Mouse (Mus musculus): ENCODE data around the gene Ciao2a. TPM values are rescaled to one million over a fixed set of nuclear protein-coding genes. Genes with fewer than 3 reads are reported as not detected.

The Ciao2a gene
- polyA plus RNA-seq, 1 experiment from 2014 or later, result 123 TPM

- Histone ChIP-seq H3K9me3 (replicated peaks) (no peaks in the 10 kb centered on the region), H3K4me2 (replicated peaks) (peak overlapping the region; percentile 70), H3K27me3 (no peaks in the 10 kb centered on the region), H3K4me3 (peak overlapping the region; percentile 74), H3K36me3 (no peaks in the 10 kb centered on the region), H3K9ac (peak overlapping the region; percentile 82), H3K4me1 (peaks cover 39% of the 10 kb centered on the region), H3K27ac (no peak overlapping the region)
- ATAC-seq (ENCODE audit: low FRiP score), result no peak
- WGBS, result 19% methylated on average over 5 of the region's 5 CpGs
Measured at GRCm38 (mm10) chr9:66123648-66124047, 2.8 kb upstream of the Ciao2a start.

DNA sequence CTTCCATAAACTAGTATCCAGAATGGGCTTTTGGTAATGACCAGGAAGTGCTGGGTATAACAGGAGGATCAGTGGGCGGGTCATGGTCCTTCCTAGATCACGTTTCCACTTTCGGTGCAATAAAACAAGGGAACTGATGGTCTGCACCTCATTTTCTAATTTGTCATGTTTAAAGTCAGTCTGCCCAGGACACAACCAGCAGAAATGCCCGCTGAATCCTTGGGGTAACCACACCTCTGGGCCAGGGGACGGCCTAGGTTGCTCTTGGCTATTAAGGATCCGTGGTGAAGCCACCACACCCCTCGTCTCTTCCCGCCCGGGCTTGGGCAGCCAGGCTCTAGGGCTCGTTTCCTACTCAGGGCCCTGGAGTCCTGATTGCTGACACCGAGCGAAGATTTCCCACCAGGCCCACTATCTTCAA, 2.3 kb upstream of the Ciao2a start:
- ATAC-seq (ENCODE audit: low FRiP score), result peak; percentile 37
- 1% methylated on average over 12 of the region's 12 CpGs for WGBS

GRCm38 (mm10) chr9:66124681-66125542, 1.5 kb upstream of the Ciao2a start:
- H3K4me1 ChIP-seq, result peaks cover 38% of the 10 kb centered on the region
- H3K27ac ChIP-seq, result peak overlapping the region; percentile 89
- H3K4me2 ChIP-seq (replicated peaks), result peak overlapping the region; percentile 70
- ATAC-seq (ENCODE audit: low FRiP score), result peak; percentile 98
- no peaks in the 10 kb centered on the region for H3K36me3 ChIP-seq
- H3K27me3 ChIP-seq, result no peaks in the 10 kb centered on the region
- peak overlapping the region; percentile 74 for H3K4me3 ChIP-seq
- no peaks in the 10 kb centered on the region for H3K9me3 ChIP-seq (replicated peaks)
- 11% methylated on average over 33 of the region's 33 CpGs for WGBS
- peak overlapping the region; percentile 82 for H3K9ac ChIP-seq

More for the DNA sequence above, 2.3 kb upstream of the Ciao2a start:
- Histone ChIP-seq H3K27me3 (no peaks in the 10 kb centered on the region), H3K9ac (peak overlapping the region; percentile 82), H3K4me1 (peaks cover 39% of the 10 kb centered on the region), H3K4me3 (peak overlapping the region; percentile 74), H3K4me2 (replicated peaks) (peak overlapping the region; percentile 70), H3K27ac (peak overlapping the region; percentile 89), H3K36me3 (no peaks in the 10 kb centered on the region), H3K9me3 (replicated peaks) (no peaks in the 10 kb centered on the region)

- no peak for ATAC-seq (ENCODE audit: low FRiP score)
- Histone ChIP-seq H3K27ac (peak overlapping the region; percentile 89), H3K4me1 (peaks cover 34% of the 10 kb centered on the region), H3K9me3 (replicated peaks) (no peaks in the 10 kb centered on the region), H3K36me3 (0 out of 2 replicates have a peak, but pooled peaks cover 2% of the 10 kb centered on the region), H3K27me3 (no peaks in the 10 kb centered on the region), H3K4me3 (peak overlapping the region; percentile 52), H3K4me2 (replicated peaks) (peak overlapping the region; percentile 54), H3K9ac (no peak overlapping the region)
- 64% methylated on average over 12 of the region's 12 CpGs for WGBS
Measured at GRCm38 (mm10) chr9:66125543-66126455, 612 bp upstream of the Ciao2a start.

DNA sequence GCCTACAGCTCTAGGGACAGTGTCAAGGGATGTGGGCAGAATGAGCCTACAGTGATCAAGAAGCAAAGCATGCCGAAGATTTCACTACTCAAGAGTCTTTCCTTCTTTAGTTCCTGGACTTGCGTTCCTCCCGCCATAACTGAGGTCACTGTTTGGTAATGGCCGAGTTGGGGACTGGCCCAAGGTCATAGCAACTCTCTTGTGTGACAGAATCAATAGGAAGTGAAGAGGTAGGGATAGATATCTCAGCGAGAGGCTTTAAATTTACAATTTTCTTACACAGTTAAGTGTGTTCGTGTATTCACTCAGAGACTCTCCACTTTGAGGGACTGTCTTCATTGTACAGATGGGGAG, 759 bp downstream of the Ciao2a start:
- no peaks in the 10 kb centered on the region for H3K9me3 ChIP-seq (replicated peaks)
- H3K36me3 ChIP-seq, result peaks cover 3% of the 10 kb centered on the region; the same call in 1 of the 2 replicates
- ATAC-seq (ENCODE audit: low FRiP score), result no peak
- peak overlapping the region; percentile 63 for H3K9ac ChIP-seq
- H3K4me3 ChIP-seq, result peak overlapping the region; percentile 52
- H3K27ac ChIP-seq, result no peak overlapping the region
- WGBS, result 52% methylated on average over 6 of the region's 6 CpGs
- peak overlapping the region; percentile 54 for H3K4me2 ChIP-seq (replicated peaks)
- peaks cover 30% of the 10 kb centered on the region for H3K4me1 ChIP-seq
- no peaks in the 10 kb centered on the region for H3K27me3 ChIP-seq

GRCm38 (mm10) chr9:66127884-66128283, 1.5 kb downstream of the Ciao2a start:
- H3K9ac ChIP-seq, result no peak overlapping the region
- no peaks in the 10 kb centered on the region for H3K27me3 ChIP-seq
- WGBS, result 93% methylated on average over 4 of the region's 4 CpGs
- ATAC-seq (ENCODE audit: low FRiP score), result no peak
- H3K4me2 ChIP-seq (replicated peaks), result peak overlapping the region; percentile 54
- H3K4me1 ChIP-seq, result peaks cover 26% of the 10 kb centered on the region
- H3K4me3 ChIP-seq, result no peak overlapping the region
- H3K27ac ChIP-seq, result no peak overlapping the region
- H3K36me3 ChIP-seq, result peaks cover 10% of the 10 kb centered on the region
- no peaks in the 10 kb centered on the region for H3K9me3 ChIP-seq (replicated peaks)

- Histone ChIP-seq H3K36me3 (peaks cover 36% of the 10 kb centered on the region), H3K4me1 (peaks cover 12% of the 10 kb centered on the region), H3K4me2 (replicated peaks) (no peak overlapping the region), H3K9me3 (replicated peaks) (no peaks in the 10 kb centered on the region), H3K4me3 (no peak overlapping the region), H3K27me3 (no peaks in the 10 kb centered on the region), H3K27ac (no peak overlapping the region), H3K9ac (no peak overlapping the region)
- ATAC-seq (ENCODE audit: low FRiP score), result no peak
- 93% methylated on average over 2 of the region's 2 CpGs for WGBS
Measured at GRCm38 (mm10) chr9:66131466-66131865, 5.1 kb downstream of the Ciao2a start.

DNA sequence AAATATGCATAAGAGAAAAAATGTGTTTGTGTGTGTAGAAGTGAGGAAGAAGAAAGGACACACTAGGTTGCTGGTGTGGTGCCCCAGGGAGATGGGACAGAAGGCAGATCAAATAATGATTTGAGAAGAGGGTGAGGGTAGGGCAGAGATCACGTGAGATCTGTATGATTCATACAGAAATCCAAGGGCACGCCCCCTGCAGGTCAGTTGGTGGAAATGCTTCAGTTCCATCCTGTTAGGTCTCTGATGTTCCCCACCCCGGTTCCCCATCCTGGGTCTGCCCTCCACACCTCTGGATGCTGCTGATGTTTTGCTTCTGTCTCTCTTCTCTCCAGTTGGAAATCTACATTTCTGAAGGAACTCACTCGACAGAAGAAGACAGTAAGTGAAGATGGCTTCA, 9.6 kb downstream of the Ciao2a start:
- no peak overlapping the region for H3K27ac ChIP-seq
- 56% methylated on average over 4 of the region's 4 CpGs for WGBS
- H3K4me3 ChIP-seq, result no peak overlapping the region
- peaks cover 73% of the 10 kb centered on the region for H3K36me3 ChIP-seq
- no peaks in the 10 kb centered on the region for H3K4me1 ChIP-seq
- H3K4me2 ChIP-seq (replicated peaks), result no peak overlapping the region
- H3K9me3 ChIP-seq (replicated peaks), result no peaks in the 10 kb centered on the region
- no peaks in the 10 kb centered on the region for H3K27me3 ChIP-seq
- no peak overlapping the region for H3K9ac ChIP-seq
- no peak for ATAC-seq (ENCODE audit: low FRiP score)

DNA sequence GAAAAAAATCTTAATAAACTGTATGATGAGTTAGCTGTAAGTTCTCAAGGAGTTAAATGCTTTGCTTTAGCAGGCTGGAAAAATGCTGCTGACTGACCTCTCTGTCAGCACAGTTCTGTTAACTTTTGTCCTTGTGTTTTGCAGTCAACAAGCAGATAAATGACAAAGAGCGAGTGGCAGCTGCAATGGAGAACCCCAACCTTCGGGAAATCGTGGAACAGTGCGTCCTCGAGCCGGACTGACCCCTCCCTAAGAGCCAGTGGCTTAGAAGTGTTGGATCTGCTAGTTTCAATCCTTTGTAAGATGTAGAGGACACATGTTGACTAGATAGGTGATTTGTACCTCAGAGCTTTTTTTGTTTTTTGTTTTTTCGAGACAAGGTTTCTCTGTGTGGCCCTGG, 11.8 kb downstream of the Ciao2a start:
- H3K27me3 ChIP-seq, result no peaks in the 10 kb centered on the region
- WGBS, result 90% methylated on average over 7 of the region's 7 CpGs
- peaks cover 62% of the 10 kb centered on the region for H3K36me3 ChIP-seq

DNA sequence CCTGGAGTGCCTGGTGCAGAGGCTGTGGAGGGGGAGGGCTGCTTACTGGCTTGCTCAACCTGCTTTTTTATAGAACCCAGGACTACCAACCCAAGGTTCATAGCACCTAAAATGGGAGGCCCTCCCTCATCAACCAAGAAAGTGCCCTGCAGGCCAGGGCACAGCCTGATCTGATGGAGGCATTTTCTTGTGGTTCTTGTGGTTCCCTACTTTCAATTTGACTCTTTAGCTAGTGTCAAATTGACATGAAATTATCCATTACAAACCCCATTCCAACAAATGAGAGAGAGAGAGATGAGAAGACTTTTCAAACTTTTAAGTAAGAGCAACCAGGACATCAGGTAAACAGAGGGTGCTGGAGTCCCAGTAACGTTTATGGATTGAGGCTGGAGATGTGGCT, 15.9 kb downstream of the Ciao2a start:
- no peak overlapping the region for H3K4me3 ChIP-seq
- no peak overlapping the region for H3K9ac ChIP-seq
- 0 out of 2 replicates have a peak, but pooled peaks cover 2% of the 10 kb centered on the region for H3K27me3 ChIP-seq
- peaks cover 33% of the 10 kb centered on the region for H3K36me3 ChIP-seq
- H3K9me3 ChIP-seq (replicated peaks), result no peaks in the 10 kb centered on the region
- H3K27ac ChIP-seq, result no peak overlapping the region
- no peak overlapping the region for H3K4me2 ChIP-seq (replicated peaks)
- no peaks in the 10 kb centered on the region for H3K4me1 ChIP-seq
- 72% methylated on average over 1 of the region's 1 CpGs for whole genome bisulfite sequencing
- no peak for ATAC-seq (ENCODE audit: low FRiP score)

More for the DNA sequence above, 11.8 kb downstream of the Ciao2a start:
- H3K9ac ChIP-seq, result no peak overlapping the region
- H3K4me1 ChIP-seq, result no peaks in the 10 kb centered on the region
- ATAC-seq (ENCODE audit: low FRiP score), result no peak
- no peak overlapping the region for H3K27ac ChIP-seq
- H3K4me2 ChIP-seq (replicated peaks), result no peak overlapping the region
- H3K4me3 ChIP-seq, result no peak overlapping the region
- H3K9me3 ChIP-seq (replicated peaks), result no peaks in the 10 kb centered on the region

GRCm38 (mm10) chr9:66144248-66144647, 17.8 kb downstream of the Ciao2a start:
- Histone ChIP-seq H3K4me2 (replicated peaks) (no peak overlapping the region), H3K4me1 (no peaks in the 10 kb centered on the region), H3K9ac (no peak overlapping the region), H3K27me3 (0 out of 2 replicates have a peak, but pooled peaks cover 2% of the 10 kb centered on the region), H3K9me3 (replicated peaks) (no peaks in the 10 kb centered on the region), H3K27ac (no peak overlapping the region), H3K4me3 (no peak overlapping the region), H3K36me3 (peaks cover 17% of the 10 kb centered on the region)
- 5% methylated on average over 6 of the region's 6 CpGs for WGBS
- ATAC-seq (ENCODE audit: low FRiP score), result no peak

- H3K4me1 ChIP-seq, result no peaks in the 10 kb centered on the region
- H3K27me3 ChIP-seq, result 0 out of 2 replicates have a peak, but pooled peaks cover 2% of the 10 kb centered on the region
- ATAC-seq (ENCODE audit: low FRiP score), result no peak
Measured at GRCm38 (mm10) chr9:66146141-66146540, 19.7 kb downstream of the Ciao2a start.

More at GRCm38 (mm10) chr9:66146141-66146540, 19.7 kb downstream of the Ciao2a start:
- H3K9ac ChIP-seq, result no peak overlapping the region
- H3K36me3 ChIP-seq, result no peaks in the 10 kb centered on the region
- H3K4me3 ChIP-seq, result no peak overlapping the region
- no peaks in the 10 kb centered on the region for H3K9me3 ChIP-seq (replicated peaks)
- H3K27ac ChIP-seq, result no peak overlapping the region
- no peak overlapping the region for H3K4me2 ChIP-seq (replicated peaks)

Measured in hindbrain, embryonic 12.5 days (tissue).